Mouse (Mus musculus) E14TG2a.4 (cell line): ENCODE measurements at regions not wholly inside any gene's neighbourhood (a gene's known extent, or its start where the extent isn't known, plus 50 kb on each side); places are given as distances from the start of the nearest gene placed in this dataset.

ENCODE experiments used
- CTCF ChIP-seq: conservative IDR thresholded peaks from 2 replicates; pipeline ENCODE4 v1.5.1; 2014; ENCODE audit warnings: low read length
- NANOG ChIP-seq: IDR thresholded peaks from 2 replicates; pipeline ENCODE4 v1.6.1; 2014; ENCODE audit warnings: borderline replicate concordance, low read length, mixed read lengths

DNA sequence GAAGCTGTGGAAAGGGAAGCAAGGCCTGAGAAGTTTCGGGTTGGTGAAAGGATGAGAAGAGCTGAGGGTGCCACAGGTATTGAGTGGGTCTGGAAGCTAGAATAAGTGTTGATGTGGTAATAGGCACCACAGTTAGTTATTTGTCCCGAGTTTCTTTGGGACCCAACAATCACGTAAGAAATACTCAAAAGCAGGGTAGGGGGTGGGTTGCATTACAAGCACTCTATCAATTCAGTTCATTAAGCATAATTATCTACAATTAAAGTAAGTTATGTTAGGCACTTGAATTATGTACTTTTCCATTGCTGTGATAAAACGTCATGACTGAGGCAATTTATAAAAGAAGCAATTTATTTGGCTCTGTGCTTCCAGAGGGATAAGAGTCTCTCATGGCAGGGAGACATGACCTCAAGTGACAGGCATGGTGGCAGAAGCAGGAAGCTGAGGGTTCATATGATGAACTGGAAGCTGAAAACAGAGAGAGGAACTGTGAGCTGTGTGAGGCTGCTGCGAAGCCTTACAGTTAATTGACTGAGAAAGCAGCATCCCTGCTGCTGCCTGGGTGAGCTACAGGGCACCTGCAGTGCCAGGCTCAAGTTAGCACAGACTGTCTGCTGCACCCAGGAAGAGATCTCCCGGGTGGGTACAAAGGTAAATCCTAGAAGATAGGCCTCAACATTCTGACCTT lies 201.5 kb upstream of the Ufl1 start:
- TF ChIP-seq CTCF (no peak), NANOG (no peak)
